Mouse (Mus musculus): ENCODE measurements around the gene Ntn5. TPM values are rescaled to one million over a fixed set of nuclear protein-coding genes. Genes with fewer than 3 reads are reported as not detected.

The Ntn5 gene
- polyA plus RNA-seq, 2 experiments, result 0.59 to 1.3 TPM

- TF ChIP-seq POLR2A (IDR thresholded peaks at IDR 0.05; ENCODE audit: borderline replicate concordance, extremely low read depth, insufficient read depth, insufficient read length), result no peak
- Histone ChIP-seq H3K27me3 (ENCODE audit: control insufficient read depth, insufficient read depth, low read length) (peaks cover 17% of the 10 kb centered on the region; the same call in 1 of the 2 replicates), H3K9me3 (ENCODE audit: control insufficient read depth, low read length) (no peaks in the 10 kb centered on the region), H3K4me1 (ENCODE audit: control insufficient read depth, insufficient read depth, low read length) (peaks cover 24% of the 10 kb centered on the region), H3K36me3 (ENCODE audit: control insufficient read depth, insufficient read depth, low read length) (no peaks in the 10 kb centered on the region), H3K27ac (replicated peaks; ENCODE audit: low read depth, low read length) (no peak overlapping the region), H3K4me3 (replicated peaks; ENCODE audit: low read length) (peak overlapping the region; percentile 46), H3K4me2 (replicated peaks; ENCODE audit: low read depth, low read length, severe bottlenecking) (peak overlapping the region; percentile 93), H3K9ac (ENCODE audit: low read depth, low read length, severe bottlenecking) (peak overlapping the region; percentile 59)
- under 1% methylated on average over 16 of the region's 20 CpGs for WGBS
- peak; percentile 95 for DNase-seq (ENCODE audit: low spot score)
- 0 out of 2 replicates have a peak, but pooled peaks have one; percentile 12 for ATAC-seq (ENCODE audit: low FRiP score, low read depth)
These were observed 16.6 kb downstream of the Ntn5 start for GRCm38 (mm10) chr7:45700301-45701015.

GRCm38 (mm10) chr7:45701072-45701471 lies 17.2 kb downstream of the Ntn5 start:
- DNase-seq (ENCODE audit: low spot score), result no peak
- no peak for ATAC-seq (ENCODE audit: low FRiP score, low read depth)
- peak overlapping the region; percentile 45 for H3K9ac ChIP-seq (ENCODE audit: low read depth, low read length, severe bottlenecking)
- no peaks in the 10 kb centered on the region for H3K9me3 ChIP-seq (ENCODE audit: control insufficient read depth, low read length)
- peak overlapping the region; percentile 46 for H3K4me3 ChIP-seq (replicated peaks; ENCODE audit: low read length)
- H3K27me3 ChIP-seq (ENCODE audit: control insufficient read depth, insufficient read depth, low read length), result peaks cover 17% of the 10 kb centered on the region; the same call in 1 of the 2 replicates
- 34% methylated on average over 11 of the region's 11 CpGs for WGBS
- peak overlapping the region; percentile 93 for H3K4me2 ChIP-seq (replicated peaks; ENCODE audit: low read depth, low read length, severe bottlenecking)
- H3K4me1 ChIP-seq (ENCODE audit: control insufficient read depth, insufficient read depth, low read length), result peaks cover 27% of the 10 kb centered on the region
- peak overlapping the region; percentile 67 for H3K27ac ChIP-seq (replicated peaks; ENCODE audit: low read depth, low read length)
- TF ChIP-seq POLR2A (IDR thresholded peaks at IDR 0.05; ENCODE audit: borderline replicate concordance, extremely low read depth, insufficient read depth, insufficient read length), result no peak
- no peaks in the 10 kb centered on the region for H3K36me3 ChIP-seq (ENCODE audit: control insufficient read depth, insufficient read depth, low read length)

GRCm38 (mm10) chr7:45701607-45702006 lies 17.8 kb downstream of the Ntn5 start:
- peaks cover 27% of the 10 kb centered on the region for H3K4me1 ChIP-seq (ENCODE audit: control insufficient read depth, insufficient read depth, low read length)
- H3K4me2 ChIP-seq (replicated peaks; ENCODE audit: low read depth, low read length, severe bottlenecking), result peak overlapping the region; percentile 93; the same call in 1 of the 2 replicates
- no peak for TF ChIP-seq POLR2A (IDR thresholded peaks at IDR 0.05; ENCODE audit: borderline replicate concordance, extremely low read depth, insufficient read depth, insufficient read length)
- ATAC-seq (ENCODE audit: low FRiP score, low read depth), result no peak
- no peak for DNase-seq (ENCODE audit: low spot score)
- H3K36me3 ChIP-seq (ENCODE audit: control insufficient read depth, insufficient read depth, low read length), result no peaks in the 10 kb centered on the region
- 85% methylated on average over 11 of the region's 11 CpGs for WGBS
- peaks cover 17% of the 10 kb centered on the region; the same call in 1 of the 2 replicates for H3K27me3 ChIP-seq (ENCODE audit: control insufficient read depth, insufficient read depth, low read length)
- no peak overlapping the region for H3K27ac ChIP-seq (replicated peaks; ENCODE audit: low read depth, low read length)
- H3K4me3 ChIP-seq (replicated peaks; ENCODE audit: low read length), result 0 out of 2 replicates have a peak overlapping the region, but pooled peaks have one; percentile 46
- H3K9me3 ChIP-seq (ENCODE audit: control insufficient read depth, low read length), result no peaks in the 10 kb centered on the region
- no peak overlapping the region for H3K9ac ChIP-seq (ENCODE audit: low read depth, low read length, severe bottlenecking)

GRCm38 (mm10) chr7:45702316-45702715 lies 18.5 kb downstream of the Ntn5 start:
- Histone ChIP-seq H3K4me3 (replicated peaks; ENCODE audit: low read length) (no peak overlapping the region), H3K27me3 (ENCODE audit: control insufficient read depth, insufficient read depth, low read length) (peaks cover 17% of the 10 kb centered on the region; the same call in 1 of the 2 replicates), H3K4me1 (ENCODE audit: control insufficient read depth, insufficient read depth, low read length) (peaks cover 31% of the 10 kb centered on the region), H3K4me2 (replicated peaks; ENCODE audit: low read depth, low read length, severe bottlenecking) (no peak overlapping the region), H3K36me3 (ENCODE audit: control insufficient read depth, insufficient read depth, low read length) (no peaks in the 10 kb centered on the region), H3K27ac (replicated peaks; ENCODE audit: low read depth, low read length) (no peak overlapping the region), H3K9ac (ENCODE audit: low read depth, low read length, severe bottlenecking) (no peak overlapping the region), H3K9me3 (ENCODE audit: control insufficient read depth, low read length) (no peaks in the 10 kb centered on the region)
- 92% methylated on average over 11 of the region's 11 CpGs for WGBS
- no peak for ATAC-seq (ENCODE audit: low FRiP score, low read depth)
- no peak for DNase-seq (ENCODE audit: low spot score)
- no peak for TF ChIP-seq POLR2A (IDR thresholded peaks at IDR 0.05; ENCODE audit: borderline replicate concordance, extremely low read depth, insufficient read depth, insufficient read length)

DNA sequence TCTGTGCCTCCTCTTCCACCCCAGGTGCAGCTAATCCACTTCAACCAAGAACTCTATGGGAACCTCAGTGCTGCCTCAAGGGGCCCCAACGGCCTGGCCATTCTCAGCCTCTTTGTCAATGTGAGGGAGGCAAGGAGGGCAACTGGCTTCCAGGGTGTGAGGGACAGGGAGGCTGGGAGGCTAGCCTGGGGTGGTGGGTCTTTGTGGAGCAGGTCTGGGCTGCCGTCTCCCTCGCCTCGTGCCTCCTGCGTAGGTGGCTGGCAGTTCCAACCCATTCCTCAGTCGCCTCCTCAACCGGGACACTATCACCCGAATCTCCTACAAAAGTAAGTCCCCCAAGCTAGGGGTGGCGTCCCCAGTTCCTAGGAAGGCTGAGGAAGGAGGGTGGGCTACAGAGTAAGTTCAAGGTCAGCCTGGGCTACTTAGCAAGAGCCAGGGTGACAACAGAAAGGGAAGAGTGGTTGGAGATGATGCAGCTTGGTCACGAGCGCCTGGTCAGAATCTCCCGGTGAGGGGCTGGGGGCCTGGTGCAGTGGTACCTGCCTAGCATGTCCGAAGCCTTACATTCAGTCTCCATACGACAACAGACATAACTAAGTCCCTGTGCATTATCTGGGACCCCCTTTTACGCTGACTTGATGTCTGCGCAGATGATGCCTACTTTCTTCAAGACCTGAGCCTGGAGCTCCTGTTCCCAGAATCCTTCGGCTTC lies 19.1 kb downstream of the Ntn5 start:
- 90% methylated on average over 17 of the region's 17 CpGs for WGBS
- peaks cover 17% of the 10 kb centered on the region; the same call in 1 of the 2 replicates for H3K27me3 ChIP-seq (ENCODE audit: control insufficient read depth, insufficient read depth, low read length)
- H3K4me3 ChIP-seq (replicated peaks; ENCODE audit: low read length), result no peak overlapping the region
- no peak for DNase-seq (ENCODE audit: low spot score)
- no peaks in the 10 kb centered on the region for H3K9me3 ChIP-seq (ENCODE audit: control insufficient read depth, low read length)
- H3K4me1 ChIP-seq (ENCODE audit: control insufficient read depth, insufficient read depth, low read length), result peaks cover 38% of the 10 kb centered on the region
- H3K36me3 ChIP-seq (ENCODE audit: control insufficient read depth, insufficient read depth, low read length), result no peaks in the 10 kb centered on the region
- H3K9ac ChIP-seq (ENCODE audit: low read depth, low read length, severe bottlenecking), result no peak overlapping the region
- ATAC-seq (ENCODE audit: low FRiP score, low read depth), result no peak
- TF ChIP-seq POLR2A (IDR thresholded peaks at IDR 0.05; ENCODE audit: borderline replicate concordance, extremely low read depth, insufficient read depth, insufficient read length), result no peak
- H3K27ac ChIP-seq (replicated peaks; ENCODE audit: low read depth, low read length), result no peak overlapping the region
- H3K4me2 ChIP-seq (replicated peaks; ENCODE audit: low read depth, low read length, severe bottlenecking), result peak overlapping the region; percentile 88; the same call in 1 of the 2 replicates

All from limb, embryonic 14.5 days (tissue).